Mouse (Mus musculus): Measurements from ENCODE around the gene Tead3.

Gene Tead3

GRCm38 (mm10) chr17:28350466-28351352, at the start of gene Tead3:
Tead3 (minus strand) TSS chr17:28350817.
- no peak for DNase-seq

- DNase-seq = no peak
Observed at GRCm38 (mm10) chr17:28394994-28395393, 44.4 kb upstream of the Tead3 start.

- DNase-seq = no peak
Observed at GRCm38 (mm10) chr17:28394051-28394765, 43.6 kb upstream of the Tead3 start.

- DNase-seq = no peak
Observed at GRCm38 (mm10) chr17:28391568-28392432, 41.2 kb upstream of the Tead3 start.

- no peak for DNase-seq
Observed at GRCm38 (mm10) chr17:28388534-28388933, 37.9 kb upstream of the Tead3 start.

GRCm38 (mm10) chr17:28386150-28386905, 35.7 kb upstream of the Tead3 start:
- DNase-seq = peak; percentile 81

GRCm38 (mm10) chr17:28384298-28384697, 33.7 kb upstream of the Tead3 start:
- no peak for DNase-seq

- no peak for DNase-seq
Observed at GRCm38 (mm10) chr17:28380255-28380654, 29.6 kb upstream of the Tead3 start.

GRCm38 (mm10) chr17:28375592-28376061, 25.0 kb upstream of the Tead3 start:
- DNase-seq = no peak

- no peak for DNase-seq
Observed at GRCm38 (mm10) chr17:28374494-28374893, 23.9 kb upstream of the Tead3 start.

- no peak for DNase-seq
Observed at GRCm38 (mm10) chr17:28373821-28374220, 23.2 kb upstream of the Tead3 start.

- DNase-seq = no peak
Observed at GRCm38 (mm10) chr17:28371941-28372340, 21.3 kb upstream of the Tead3 start.

- DNase-seq = no peak
Observed at GRCm38 (mm10) chr17:28371286-28371685, 20.7 kb upstream of the Tead3 start.

- no peak for DNase-seq
Observed at GRCm38 (mm10) chr17:28369056-28369455, 18.4 kb upstream of the Tead3 start.

- DNase-seq = peak; percentile 40
Observed at GRCm38 (mm10) chr17:28368449-28368848, 17.8 kb upstream of the Tead3 start.

GRCm38 (mm10) chr17:28365122-28365521, 14.5 kb upstream of the Tead3 start, which contains the start of gene Tulp1:
Tulp1 (minus strand) TSS chr17:28365222.
- DNase-seq = no peak

- no peak for DNase-seq
Observed at GRCm38 (mm10) chr17:28363507-28363906, 12.9 kb upstream of the Tead3 start.

- no peak for DNase-seq
Observed at GRCm38 (mm10) chr17:28362653-28363292, 12.2 kb upstream of the Tead3 start.

- DNase-seq = no peak
Observed at GRCm38 (mm10) chr17:28361921-28362652, 11.5 kb upstream of the Tead3 start.

- no peak for DNase-seq
Observed at GRCm38 (mm10) chr17:28360531-28361277, 10.1 kb upstream of the Tead3 start.
